In genomic region chr12:71368631-71369030, GRCm38 (mm10) we compare ENCODE assay signal across 16 mouse cellular contexts.
"Had no signal": no experiment of that assay in that cellular context is flagged by ENCODE, and none has a peak within 500 bp of the region (broad histone marks: within the 10 kb centered on the region; RNA-seq: fewer than 3 reads in every experiment).

No protein-coding gene starts in this region.

- ATAC-seq: intestine, embryonic 16.5 days had no signal

- H3K4me2 ChIP-seq: limb, embryonic 13.5 days; liver, embryonic 13.5 days; midbrain, embryonic 11.5 days had no signal

- H3K9me3 ChIP-seq: limb, embryonic 10.5 days; limb, embryonic 13.5 days; liver, embryonic 13.5 days had no signal

- H3K27ac ChIP-seq: kidney, postnatal 0 days; layer of hippocampus, adult 2 months; limb, embryonic 10.5 days; limb, embryonic 13.5 days; liver, embryonic 13.5 days had no signal

- H3K9ac ChIP-seq: limb, embryonic 13.5 days; liver, embryonic 13.5 days had no signal

- H3K36me3 ChIP-seq: limb, embryonic 10.5 days; limb, embryonic 13.5 days; liver, embryonic 13.5 days had no signal

- H3K4me3 ChIP-seq: layer of hippocampus, adult 2 months; limb, embryonic 10.5 days; limb, embryonic 13.5 days; liver, embryonic 13.5 days had no signal

- H3K27me3 ChIP-seq: liver, embryonic 13.5 days had no signal

- DNase-seq: kidney, adult 8-10 months; kidney, postnatal 25 days; layer of hippocampus, adult 9-11 months; liver, embryonic 13.5 days; lung, adult 2 months; lung, postnatal 14 days; lung, postnatal 4 days; midbrain, embryonic 14.5 days; thymus, adult 18-20 months; thymus, postnatal 36 days had no signal
